Mouse (Mus musculus): ENCODE measurements around the gene Lyl1.

GRCm38 (mm10) chr8:84700941-84701911 lies at the start of gene Lyl1:
- TF ChIP-seq POLR2A (IDR thresholded peaks at IDR 0.05; ENCODE audit: insufficient read depth, low read length) = no peak
- TF ChIP-seq CTCF (IDR thresholded peaks at IDR 0.05; ENCODE audit: low read depth, low read length) = no peak

Data from ES-Bruce4 (cell line).